14 mouse cellular contexts compared by ENCODE assay signal in genomic region chr7:126032776-126033209, GRCm38 (mm10). TPM values are rescaled to one million over a fixed set of nuclear protein-coding genes. Genes with fewer than 3 reads are reported as not detected.
DNase-seq lines count a peak whose midpoint lies in the region; ATAC-seq and TF ChIP-seq lines count a peak whose summit lies in the region.
"Had no signal": no experiment of that assay in that cellular context is flagged by ENCODE, and none has a peak within 500 bp of the region (broad histone marks: within the 10 kb centered on the region; RNA-seq: fewer than 3 reads in every experiment).

No protein-coding gene starts in this region.

- intact Hi-C loops in left cerebral cortex, postnatal 4 days (cut with DNase I): no loop called here
- intact Hi-C loops in left cerebral cortex, postnatal 36 days (cut with DNase I): no loop called here

- H3K4me2 ChIP-seq in hindbrain, embryonic 12.5 days (replicated peaks): no peak overlapping the region
- no peak overlapping the region for H3K4me2 ChIP-seq in midbrain, embryonic 15.5 days
- no peak overlapping the region for H3K4me2 ChIP-seq in kidney, embryonic 16.5 days (replicated peaks; ENCODE audit: low read depth, low read length)

- 6% methylated on average over 5 of the region's 5 CpGs for WGBS in cerebellum, adult 2 months
- 80% methylated on average over 5 of the region's 5 CpGs for WGBS in hindbrain, embryonic 12.5 days
- WGBS in midbrain, embryonic 15.5 days: 70% methylated on average over 5 of the region's 5 CpGs
- WGBS in kidney, embryonic 16.5 days: 89% methylated on average over 5 of the region's 5 CpGs

- DNase-seq in left cerebral cortex, postnatal 4 days: peak; percentile 89
- no peak for DNase-seq in left cerebral cortex, postnatal 36 days (ENCODE audit: low spot score in 2 of 2)
- DNase-seq in cerebellum, adult 2 months: peak; percentile 89 to 97
- no peak for DNase-seq in frontal cortex, postnatal 36 days (ENCODE audit: low spot score in 2 of 2)
- no peak for DNase-seq in yolk sac, embryonic 10.5 days (ENCODE audit: low spot score)
- DNase-seq: lung, adult 2 months; right cerebral cortex, postnatal 4 days had no signal

- TF ChIP-seq POLR2A in cerebellum, adult 2 months (IDR thresholded peaks at IDR 0.05; ENCODE audit: borderline replicate concordance, insufficient read depth, low read length): no peak

- peak overlapping the region; percentile 65; the same call in 1 of the 2 replicates for H3K27ac ChIP-seq in cerebellum, adult 2 months (ENCODE audit: insufficient read depth, low read length)
- peak overlapping the region; percentile 25 for H3K27ac ChIP-seq in hindbrain, embryonic 12.5 days
- H3K27ac ChIP-seq in midbrain, embryonic 15.5 days: peak overlapping the region; percentile 49; the same call in 1 of the 2 replicates
- no peak overlapping the region for H3K27ac ChIP-seq in kidney, embryonic 16.5 days (ENCODE audit: low read length)

- H3K4me1 ChIP-seq in cerebellum, adult 2 months (ENCODE audit: control insufficient read depth, insufficient read depth, low read length): peaks cover 50% of the 10 kb centered on the region
- H3K4me1 ChIP-seq in hindbrain, embryonic 12.5 days: peaks cover 7% of the 10 kb centered on the region
- peaks cover 18% of the 10 kb centered on the region for H3K4me1 ChIP-seq in midbrain, embryonic 15.5 days
- 0 out of 2 replicates have a peak, but pooled peaks cover 6% of the 10 kb centered on the region for H3K4me1 ChIP-seq in kidney, embryonic 16.5 days (ENCODE audit: insufficient read depth, low read length)

- no peaks in the 10 kb centered on the region for H3K9me3 ChIP-seq in hindbrain, embryonic 12.5 days (replicated peaks)
- no peaks in the 10 kb centered on the region for H3K9me3 ChIP-seq in midbrain, embryonic 15.5 days
- H3K9me3 ChIP-seq in kidney, embryonic 16.5 days (ENCODE audit: low read length): no peaks in the 10 kb centered on the region

- TF ChIP-seq CTCF in cerebellum, adult 2 months (IDR thresholded peaks at IDR 0.05; ENCODE audit: borderline replicate concordance, insufficient read depth, low read depth, low read length): no peak

- peak; percentile 47; the same call in 1 of the 2 replicates for ATAC-seq in hindbrain, embryonic 12.5 days (ENCODE audit: low FRiP score)
- no peak for ATAC-seq in midbrain, embryonic 15.5 days (replicated peaks)
- ATAC-seq in kidney, embryonic 16.5 days (ENCODE audit: low FRiP score, low TSS enrichment): no peak

- no peak overlapping the region for H3K9ac ChIP-seq in hindbrain, embryonic 12.5 days
- no peak overlapping the region for H3K9ac ChIP-seq in midbrain, embryonic 15.5 days
- H3K9ac ChIP-seq in kidney, embryonic 16.5 days (replicated peaks; ENCODE audit: low read length): no peak overlapping the region

- no peaks in the 10 kb centered on the region for H3K27me3 ChIP-seq in cerebellum, adult 2 months (ENCODE audit: control insufficient read depth, insufficient read depth, low read length)
- no peaks in the 10 kb centered on the region for H3K27me3 ChIP-seq in hindbrain, embryonic 12.5 days
- H3K27me3 ChIP-seq in midbrain, embryonic 15.5 days (replicated peaks): no peaks in the 10 kb centered on the region
- no peaks in the 10 kb centered on the region for H3K27me3 ChIP-seq in kidney, embryonic 16.5 days (ENCODE audit: insufficient read depth, low read length)

- no peak overlapping the region for H3K4me3 ChIP-seq in cerebellum, adult 2 months (replicated peaks; ENCODE audit: insufficient read depth, low read depth, low read length)
- no peak overlapping the region for H3K4me3 ChIP-seq in hindbrain, embryonic 12.5 days
- H3K4me3 ChIP-seq in midbrain, embryonic 15.5 days: no peak overlapping the region
- H3K4me3 ChIP-seq in kidney, embryonic 16.5 days (ENCODE audit: low read length): no peak overlapping the region
- H3K4me3 ChIP-seq: erythroblast, embryonic 14.5 days; myocyte had no signal

- no peaks in the 10 kb centered on the region for H3K36me3 ChIP-seq in hindbrain, embryonic 12.5 days
- no peaks in the 10 kb centered on the region for H3K36me3 ChIP-seq in midbrain, embryonic 15.5 days (replicated peaks)
- H3K36me3 ChIP-seq in kidney, embryonic 16.5 days (ENCODE audit: insufficient read depth, low read length): no peaks in the 10 kb centered on the region

RNA-seq across cellular contexts. Expression of gene Gsg1l, which starts 49.4 kb away (rescaled TPM):
- total RNA-seq in left cerebral cortex, postnatal 4 days (2021): 10 to 100 TPM; 16.4 to 19.2 TPM
- 10 to 100 TPM; 78.1 to 85.0 TPM for total RNA-seq in left cerebral cortex, postnatal 36 days (2021)
- polyA plus RNA-seq in cerebellum, adult 2 months (2012; rRNA removed): 17.5 and 18.0 TPM in 2 replicates
- polyA plus RNA-seq in hindbrain, embryonic 12.5 days (2016; fragmentation: Nextera tagmentation; extraction: Ambion mirVana): 6.0 and 6.5 TPM in 2 replicates
- 10.3 and 10.5 TPM in 2 replicates for polyA plus RNA-seq in midbrain, embryonic 15.5 days (2015; fragmentation: Nextera tagmentation; extraction: Ambion mirVana)
- 0.96 and 1.4 TPM in 2 replicates for polyA plus RNA-seq in kidney, embryonic 16.5 days (2015; fragmentation: Nextera tagmentation; extraction: Ambion mirVana)
- total RNA-seq: CH12.LX had no signal
- polyA plus RNA-seq: erythroblast, embryonic 14.5 days; myocyte; thymus, postnatal 0 days had no signal

Comparison
In these comparisons a context has a peak if more than half of its experiments do, and no peak if none do; other contexts are left out.
1. DNase-seq: peak in left cerebral cortex, postnatal 4 days (single experiment) and cerebellum, adult 2 months (2 of 2); none in left cerebral cortex, postnatal 36 days (0 of 2), frontal cortex, postnatal 36 days (0 of 2) and yolk sac, embryonic 10.5 days (single experiment).